Mouse (Mus musculus) forebrain, embryonic 11.5 days (tissue): ENCODE measurements around the gene Mertk. TPM values are rescaled to one million over a fixed set of nuclear protein-coding genes. Genes with fewer than 3 reads are reported as not detected.
"Not testable (repeated sequence)": the region's sequence is repeated elsewhere in the genome, so short reads cannot be mapped to it uniquely, and the experiment has no call there.

ENCODE experiments used
- ATAC-seq: fragments of 200-750 bp; cut with Nextera tagmentation; replicated peaks from 2 replicates; pipeline ENCODE4 v1.8.0; 2017; ENCODE audit warnings: moderate TSS enrichment; ENCODE audit not compliant: low FRiP score
- DNase-seq: peaks from one replicate; pipeline ENCODE4 v3.0.0-alpha.2; 2017; ENCODE audit warnings: low spot score
- H3K27ac ChIP-seq: fragments of 300-500 bp; sonication (generic); 2 replicates; pipeline ENCODE4 v1.5.1; 2014; ENCODE audit warnings: low read depth, low read length
- H3K27me3 ChIP-seq: fragments of 300-500 bp; sonication (generic); 2 replicates; pipeline ENCODE4 v1.6.1; 2014; ENCODE audit warnings: mild to moderate bottlenecking, low read length, mixed read lengths; ENCODE audit not compliant: control insufficient read depth, insufficient read depth
- H3K36me3 ChIP-seq: fragments of 300-500 bp; sonication (generic); 2 replicates; pipeline ENCODE4 v1.6.1; 2014; ENCODE audit warnings: mild to moderate bottlenecking, low read length, moderate library complexity, mixed read lengths; ENCODE audit not compliant: control insufficient read depth, insufficient read depth
- H3K4me1 ChIP-seq: fragments of 300-500 bp; sonication (generic); replicated peaks from 2 replicates; pipeline ENCODE4 v1.6.1; 2014; ENCODE audit warnings: low read length, mixed read lengths; ENCODE audit not compliant: control insufficient read depth, insufficient read depth
- H3K4me2 ChIP-seq: fragments of 300-500 bp; sonication (generic); 2 replicates; pipeline ENCODE4 v1.6.1; 2014; ENCODE audit warnings: low read depth, mild to moderate bottlenecking, low read length, moderate library complexity, mixed read lengths; ENCODE audit not compliant: severe bottlenecking
- H3K4me3 ChIP-seq: fragments of 300-500 bp; sonication (generic); 2 replicates; pipeline ENCODE4 v1.5.1; 2014; ENCODE audit warnings: low read depth, low read length
- H3K9ac ChIP-seq: fragments of 300-500 bp; sonication (generic); 2 replicates; pipeline ENCODE4 v1.6.1; 2014; ENCODE audit warnings: low read length
- H3K9me3 ChIP-seq: fragments of 300-500 bp; sonication (generic); 2 replicates; pipeline ENCODE4 v1.6.1; 2016; ENCODE audit warnings: low read length, mixed read lengths; ENCODE audit not compliant: control insufficient read depth
- WGBS: fragments of 180-500 bp; shearing (Covaris S2); extraction: QIAGEN DNeasy Blood & Tissue Kit; methylation state at CpG from one replicate; pipeline ENCODE4 v1.1.7; 2014; 5-methylcytosine and 5-hydroxymethylcytosine counted together
- polyA plus RNA-seq: library from polyadenylated mRNA; unstranded; fragments of >200 nt; fragmentation: Nextera tagmentation; extraction: Ambion mirVana; gene quantifications from 2 replicates; pipeline ENCODE4 v1.2.1, GENCODE M21; 2014

Gene Mertk
- 4.4 and 4.5 TPM in 2 replicates for polyA plus RNA-seq

- Histone ChIP-seq H3K4me3 (peak within 1 kb of the TSS; percentile 50), H3K27ac (peak within 1 kb of the TSS; percentile 26; the same call in 1 of the 2 replicates), H3K27me3 (0 out of 2 replicates have a peak, but pooled peaks cover 2% of the 10 kb centered on the region), H3K36me3 (no peaks in the 10 kb centered on the region), H3K9me3 (no peaks in the 10 kb centered on the region), H3K4me2 (peak within 1 kb of the TSS; percentile 85), H3K9ac (peak within 1 kb of the TSS; percentile 61), H3K4me1 (no peaks in the 10 kb centered on the region)
- ATAC-seq (peak; percentile 89), DNase-seq (peak; percentile 88)
- 1% methylated on average over 30 of the region's 30 CpGs for WGBS
These were observed at the start of gene Mertk for GRCm38 (mm10) chr2:128698693-128699181. TSS of gene Mertk (plus strand) at chr2:128698956.

GRCm38 (mm10) chr2:128680661-128681060, 18.1 kb upstream of the Mertk start:
- no peak overlapping the region for H3K27ac ChIP-seq
- DNase-seq (no peak), ATAC-seq (no peak)
- H3K9ac ChIP-seq = no peak overlapping the region
- no peak overlapping the region for H3K4me3 ChIP-seq
- H3K4me1 ChIP-seq = 0 out of 2 replicates have a peak, but pooled peaks cover under 1% of the 10 kb centered on the region
- H3K9me3 ChIP-seq = no peaks in the 10 kb centered on the region
- H3K4me2 ChIP-seq = no peak overlapping the region
- no peaks in the 10 kb centered on the region for H3K27me3 ChIP-seq
- peaks cover 7% of the 10 kb centered on the region; the same call in 1 of the 2 replicates for H3K36me3 ChIP-seq
- 81% methylated on average over 4 of the region's 4 CpGs for WGBS

DNA sequence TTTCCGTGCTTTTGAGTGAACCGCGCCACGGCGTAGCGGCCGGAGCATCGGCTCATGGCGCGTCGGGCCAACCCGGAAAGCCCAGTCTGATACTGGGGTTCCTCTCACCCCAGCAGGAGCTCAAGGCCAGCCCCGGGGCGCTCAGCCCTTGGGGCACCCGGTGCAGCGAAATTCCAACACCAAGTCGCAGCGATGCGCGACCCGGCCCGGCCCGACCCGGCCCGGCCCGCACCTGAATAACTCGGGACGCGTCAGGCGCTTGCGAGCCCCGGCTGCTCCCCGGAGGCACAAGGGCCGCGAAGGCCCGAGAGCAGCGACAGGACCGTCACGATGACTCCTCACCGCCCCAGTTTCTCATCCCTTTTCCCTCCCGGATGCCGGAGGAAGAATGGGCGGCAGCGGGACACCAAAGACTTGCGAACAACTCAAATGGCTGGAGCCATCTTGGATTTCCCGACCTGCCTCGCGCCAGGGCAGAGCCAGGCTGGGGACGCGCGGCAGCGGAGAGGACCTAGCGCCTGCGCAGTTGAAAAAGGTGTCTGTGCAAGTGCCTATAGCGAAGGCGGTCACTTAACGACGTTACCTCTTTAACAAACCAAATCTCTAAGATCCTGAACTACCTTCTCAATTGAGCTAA, 11.7 kb upstream of the Mertk start, which contains the start of gene Anapc1:
Anapc1 (minus strand) TSS at position 471 of the 637 bp plus-strand sequence.
- H3K4me3 ChIP-seq = peak within 1 kb of the TSS; percentile 97
- no peaks in the 10 kb centered on the region for H3K27me3 ChIP-seq
- H3K4me1 ChIP-seq = 0 out of 2 replicates have a peak, but pooled peaks cover 5% of the 10 kb centered on the region
- ATAC-seq = peak; percentile 97
- under 1% methylated on average over 58 of the region's 58 CpGs for WGBS
- H3K4me2 ChIP-seq = peak within 1 kb of the TSS; percentile 63
- H3K9me3 ChIP-seq = no peaks in the 10 kb centered on the region
- H3K36me3 ChIP-seq = peaks cover 2% of the 10 kb centered on the region; the same call in 1 of the 2 replicates
- H3K27ac ChIP-seq = peak within 1 kb of the TSS; percentile 81
- DNase-seq = peak; percentile 93
- peak within 1 kb of the TSS; percentile 99 for H3K9ac ChIP-seq

DNA sequence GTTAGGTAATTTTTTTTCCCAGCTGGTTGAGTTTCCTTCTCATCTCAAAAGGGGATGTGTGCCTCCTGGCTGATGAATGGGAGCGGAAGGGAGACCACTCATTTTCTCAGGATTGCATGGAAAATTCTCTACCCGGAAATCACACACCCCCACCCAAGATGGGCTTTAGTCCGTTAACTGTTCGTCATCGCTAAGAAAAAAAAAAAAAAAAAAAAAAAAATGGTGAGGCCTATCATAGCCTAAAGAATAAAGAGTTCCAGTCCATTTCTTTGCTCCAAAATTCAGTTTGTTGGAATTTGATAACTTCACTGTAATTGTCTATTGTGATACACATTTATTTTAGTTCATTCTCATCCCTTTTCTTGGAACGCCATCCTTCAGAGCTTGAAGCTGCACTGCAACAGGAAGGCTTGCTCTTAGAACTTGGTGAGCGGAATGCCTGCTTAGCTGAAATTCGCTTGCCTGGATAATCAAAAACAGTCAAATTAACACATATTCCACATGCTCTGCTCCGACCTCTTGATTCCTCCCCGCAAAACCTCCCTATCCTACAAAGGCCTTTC, 11.1 kb upstream of the Mertk start:
- Histone ChIP-seq H3K4me2 (peak overlapping the region; percentile 46), H3K36me3 (no peaks in the 10 kb centered on the region), H3K4me3 (peak overlapping the region; percentile 97), H3K27me3 (no peaks in the 10 kb centered on the region), H3K27ac (peak overlapping the region; percentile 81), H3K9me3 (no peaks in the 10 kb centered on the region), H3K4me1 (0 out of 2 replicates have a peak, but pooled peaks cover 5% of the 10 kb centered on the region), H3K9ac (peak overlapping the region; percentile 99)
- ATAC-seq (peak; percentile 81), DNase-seq (no peak)
- WGBS = 48% methylated on average over 10 of the region's 10 CpGs

- H3K9me3 ChIP-seq = no peaks in the 10 kb centered on the region
- H3K36me3 ChIP-seq = no peaks in the 10 kb centered on the region
- no peak for ATAC-seq
- no peaks in the 10 kb centered on the region for H3K4me1 ChIP-seq
- H3K4me2 ChIP-seq = no peak overlapping the region
- no peak for DNase-seq
- 75% methylated on average over 14 of the region's 14 CpGs for WGBS
- H3K27me3 ChIP-seq = no peaks in the 10 kb centered on the region
- H3K27ac ChIP-seq = no peak overlapping the region
- H3K9ac ChIP-seq = no peak overlapping the region
- H3K4me3 ChIP-seq = no peak overlapping the region
These were observed 6.4 kb upstream of the Mertk start for GRCm38 (mm10) chr2:128692336-128692735.

- 88% methylated on average over 10 of the region's 10 CpGs for WGBS
- no peak overlapping the region for H3K27ac ChIP-seq
These were observed 6.0 kb upstream of the Mertk start for GRCm38 (mm10) chr2:128692771-128693170.

GRCm38 (mm10) chr2:128693236-128693635, 5.5 kb upstream of the Mertk start:
- no peaks in the 10 kb centered on the region for H3K9me3 ChIP-seq
- H3K4me2 ChIP-seq = no peak overlapping the region
- no peak overlapping the region for H3K9ac ChIP-seq
- H3K36me3 ChIP-seq = no peaks in the 10 kb centered on the region
- no peaks in the 10 kb centered on the region for H3K27me3 ChIP-seq
- H3K4me3 ChIP-seq = no peak overlapping the region
- no peaks in the 10 kb centered on the region for H3K4me1 ChIP-seq
- no peak for DNase-seq
- no peak overlapping the region for H3K27ac ChIP-seq
- ATAC-seq = no peak
- WGBS = 74% methylated on average over 4 of the region's 4 CpGs

More at GRCm38 (mm10) chr2:128692771-128693170, 6.0 kb upstream of the Mertk start:
- Histone ChIP-seq H3K9ac (no peak overlapping the region), H3K9me3 (no peaks in the 10 kb centered on the region), H3K4me1 (no peaks in the 10 kb centered on the region), H3K4me2 (no peak overlapping the region), H3K27me3 (no peaks in the 10 kb centered on the region), H3K4me3 (no peak overlapping the region), H3K36me3 (no peaks in the 10 kb centered on the region)
- DNase-seq (no peak), ATAC-seq (no peak)

GRCm38 (mm10) chr2:128693828-128694227, 4.9 kb upstream of the Mertk start:
- 95% methylated on average over 2 of the region's 3 CpGs for WGBS
- not testable (repeated sequence) for H3K27ac ChIP-seq, DNase-seq, ATAC-seq, H3K4me2 ChIP-seq, H3K9me3 ChIP-seq, H3K27me3 ChIP-seq, H3K4me1 ChIP-seq, H3K36me3 ChIP-seq, H3K4me3 ChIP-seq, H3K9ac ChIP-seq
